Mouse (Mus musculus) bone marrow macrophage, adult 2 months (primary cell): ENCODE measurements around the gene Slc25a22. TPM values are rescaled to one million over a fixed set of nuclear protein-coding genes. Genes with fewer than 3 reads are reported as not detected.
A peak's percentile ranks its signal among the peaks of the same experiment; 100 is the strongest.
"Not testable (repeated sequence)": the region's sequence is repeated elsewhere in the genome, so short reads cannot be mapped to it uniquely, and the experiment has no call there.

Experiments used
- H3K27ac ChIP-seq: 2 replicates; pipeline ENCODE4 v1.5.1; 2012; ENCODE audit warnings: low read depth, low read length; ENCODE audit not compliant: insufficient read depth
- H3K4me1 ChIP-seq: 2 replicates; pipeline ENCODE4 v1.6.1; 2012; ENCODE audit warnings: low read length; ENCODE audit not compliant: control insufficient read depth, insufficient read depth
- H3K4me3 ChIP-seq: 2 replicates; pipeline ENCODE4 v1.5.1; 2012; ENCODE audit warnings: mild to moderate bottlenecking, low read length, moderate library complexity; ENCODE audit not compliant: insufficient read depth
- CTCF ChIP-seq: IDR thresholded peaks from 2 replicates; pipeline ENCODE4 v1.5.1; 2012; ENCODE audit warnings: low read depth, mild to moderate bottlenecking, low read length, moderate library complexity
- POLR2A ChIP-seq: IDR thresholded peaks from 2 replicates; pipeline ENCODE4 v1.6.1; 2012; ENCODE audit warnings: mild to moderate bottlenecking, low read depth, low read length, borderline replicate concordance
- polyA plus RNA-seq: library from polyadenylated mRNA; stranded (reverse); fragments of >200 nt; gene quantifications from 2 replicates; pipeline ENCODE4 v1.2.4, GENCODE M21; 2012; ENCODE audit not compliant: missing spikeins, insufficient read depth, insufficient read length

Slc25a22 gene
- polyA plus RNA-seq, 1 experiment: 21.4 TPM

DNA sequence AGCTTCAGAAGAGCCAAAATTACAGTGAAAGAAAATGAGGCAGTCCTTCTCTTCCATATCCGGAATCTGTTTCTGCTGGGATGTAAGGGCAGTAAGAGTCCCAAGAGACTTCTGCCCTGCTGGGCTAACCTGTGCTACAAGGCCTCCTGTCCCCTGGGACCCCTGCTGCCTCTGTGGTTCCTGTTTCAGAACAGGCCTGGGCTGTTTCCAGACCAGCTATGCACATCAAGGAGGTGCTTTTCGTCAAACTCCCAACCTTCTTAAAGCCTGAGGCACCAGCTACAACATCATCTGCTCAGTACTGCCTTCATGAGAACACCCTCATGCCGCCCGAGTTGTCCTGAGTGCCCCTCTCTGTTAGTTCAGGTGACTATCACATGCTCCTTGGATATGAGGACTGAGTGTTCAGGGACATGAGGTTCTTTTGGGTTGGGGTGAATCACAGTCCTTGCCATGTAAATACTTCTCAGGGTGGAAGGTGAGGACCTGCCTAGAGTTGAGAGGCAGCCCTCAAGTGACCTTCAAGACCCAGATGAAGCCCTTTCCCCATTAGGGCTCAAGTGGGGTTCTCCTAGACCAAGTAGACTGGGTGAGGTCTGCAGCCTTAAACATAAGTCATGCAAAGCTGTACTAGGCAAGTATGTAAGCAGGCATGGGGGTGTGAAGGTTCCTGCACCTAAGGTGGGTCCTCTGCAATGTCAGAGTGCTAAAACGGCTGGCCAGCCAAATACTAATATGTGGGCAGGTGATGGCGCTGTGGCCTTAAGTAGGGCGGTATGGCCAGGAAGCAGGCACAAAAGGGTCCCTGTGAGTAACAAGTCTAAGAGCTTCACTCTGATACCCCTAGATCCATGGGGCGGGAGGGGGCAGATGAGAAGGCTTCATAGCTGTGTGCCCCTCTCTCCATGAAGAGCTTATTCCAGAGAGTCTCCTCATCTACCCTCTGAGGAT is 19.7 kb downstream of the Slc25a22 start:
- H3K4me1 ChIP-seq: peaks cover 10% of the 10 kb centered on the region
- no peak overlapping the region for H3K27ac ChIP-seq
- no peak overlapping the region for H3K4me3 ChIP-seq
- TF ChIP-seq POLR2A (no peak), CTCF (no peak)

DNA sequence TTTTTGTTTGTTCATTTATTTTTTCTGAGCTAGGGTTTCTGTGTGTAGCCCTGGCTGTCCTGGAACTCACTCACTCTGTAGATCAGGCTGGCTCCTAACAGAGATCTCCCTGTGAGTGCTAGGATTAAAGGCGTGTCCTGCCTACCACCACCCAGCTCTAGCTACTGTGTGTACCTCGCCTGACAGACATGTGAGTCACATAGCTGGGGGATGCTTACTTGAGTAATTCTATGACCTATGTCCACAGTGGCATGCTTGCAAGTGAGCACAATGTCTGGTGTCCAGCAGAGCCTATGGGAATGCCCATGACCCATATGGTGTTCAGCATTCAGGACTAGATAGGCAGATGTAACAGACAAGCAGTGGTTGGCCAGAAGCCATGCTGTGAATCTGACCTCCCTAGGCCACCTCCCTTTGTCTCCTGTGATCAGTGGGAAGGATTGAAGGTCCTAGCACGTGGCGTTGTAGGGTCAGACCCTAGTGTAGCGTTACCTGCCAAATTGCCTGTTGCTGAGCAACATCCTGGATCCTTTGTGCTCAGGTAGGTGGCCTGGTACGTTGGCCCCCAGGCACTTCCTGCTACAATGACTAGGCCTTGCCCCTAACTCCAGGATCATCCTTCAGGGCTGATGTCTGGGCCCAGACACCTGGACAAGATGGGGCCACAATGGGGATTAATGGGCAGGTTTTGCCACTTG is 21.4 kb downstream of the Slc25a22 start:
- TF ChIP-seq CTCF: no peak
- no peak for TF ChIP-seq POLR2A
- H3K4me3 ChIP-seq: no peak overlapping the region
- no peak overlapping the region for H3K27ac ChIP-seq
- H3K4me1 ChIP-seq: peaks cover 10% of the 10 kb centered on the region

GRCm38 (mm10) chr7:141413809-141414584 is 23.7 kb downstream of the Slc25a22 start, which contains the start of gene Gatd1:
Gene Gatd1 (minus strand): TSS chr7:141414136.
- Histone ChIP-seq H3K27ac (peak within 1 kb of the TSS; percentile 52), H3K4me1 (peaks cover 13% of the 10 kb centered on the region), H3K4me3 (peak within 1 kb of the TSS; percentile 98)
- TF ChIP-seq POLR2A (no peak; the same call in 1 of the 2 replicates), CTCF (no peak)

DNA sequence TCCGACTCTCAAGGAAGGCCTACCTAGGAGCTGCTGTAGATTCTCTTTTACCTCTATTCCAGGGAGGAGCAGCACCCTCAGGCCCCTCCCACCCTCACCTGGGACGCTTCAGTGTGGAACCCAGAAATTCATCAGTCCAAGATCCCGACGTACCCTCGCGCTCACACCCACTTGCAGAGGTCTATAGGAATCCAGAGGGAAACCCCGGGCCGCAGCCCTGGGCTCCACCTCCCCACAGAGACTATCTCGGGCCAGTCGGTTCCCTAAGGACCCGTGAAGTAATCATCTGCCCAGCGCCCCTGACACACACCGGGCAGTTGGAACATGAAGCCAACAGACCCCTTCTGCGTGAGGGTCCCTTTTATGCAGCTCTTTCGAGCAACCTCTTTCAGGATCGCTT is 24.4 kb downstream of the Slc25a22 start:
- TF ChIP-seq POLR2A (no peak), CTCF (no peak)
- H3K4me1 ChIP-seq: peaks cover 9% of the 10 kb centered on the region
- peak overlapping the region; percentile 98 for H3K4me3 ChIP-seq
- H3K27ac ChIP-seq: peak overlapping the region; percentile 52

- H3K4me1 ChIP-seq: peaks cover 9% of the 10 kb centered on the region
- no peak overlapping the region for H3K27ac ChIP-seq
- H3K4me3 ChIP-seq: no peak overlapping the region
- TF ChIP-seq POLR2A (no peak), CTCF (no peak)
Measured at GRCm38 (mm10) chr7:141411667-141412066, 26.0 kb downstream of the Slc25a22 start.

- H3K27ac ChIP-seq: no peak overlapping the region
- H3K4me1 ChIP-seq: peaks cover 9% of the 10 kb centered on the region
- H3K4me3 ChIP-seq: no peak overlapping the region
- TF ChIP-seq POLR2A (no peak), CTCF (no peak)
Measured at GRCm38 (mm10) chr7:141410631-141411030, 27.1 kb downstream of the Slc25a22 start.

GRCm38 (mm10) chr7:141408833-141409232 is 28.9 kb downstream of the Slc25a22 start:
- H3K4me3 ChIP-seq: no peak overlapping the region
- H3K4me1 ChIP-seq: peaks cover 4% of the 10 kb centered on the region
- no peak for TF ChIP-seq POLR2A
- peak; percentile 39; the same call in 1 of the 2 replicates for TF ChIP-seq CTCF
- H3K27ac ChIP-seq: no peak overlapping the region

GRCm38 (mm10) chr7:141407670-141408069 is 30.0 kb downstream of the Slc25a22 start:
- H3K27ac ChIP-seq, H3K4me3 ChIP-seq, H3K4me1 ChIP-seq: not testable (repeated sequence)

GRCm38 (mm10) chr7:141405466-141405865 is 32.2 kb downstream of the Slc25a22 start:
- Histone ChIP-seq H3K27ac (no peak overlapping the region), H3K4me3 (no peak overlapping the region), H3K4me1 (peaks cover 4% of the 10 kb centered on the region)
- TF ChIP-seq POLR2A (no peak), CTCF (no peak)
